In genomic region chr3:93000621-93001020, GRCm38 (mm10) we compare ENCODE assay signal across 51 mouse cellular contexts. TPM values are rescaled to one million over a fixed set of nuclear protein-coding genes. Genes with fewer than 3 reads are reported as not detected.
"Had no signal": no experiment of that assay in that cellular context is flagged by ENCODE, and none has a peak within 500 bp of the region (broad histone marks: within the 10 kb centered on the region; RNA-seq: fewer than 3 reads in every experiment).

No protein-coding gene starts in this region.

- H3K4me1 ChIP-seq: heart, embryonic 10.5 days; heart, embryonic 12.5 days; heart, embryonic 13.5 days; heart, embryonic 15.5 days; hindbrain, embryonic 10.5 days; hindbrain, embryonic 12.5 days; hindbrain, embryonic 15.5 days; intestine, embryonic 15.5 days; kidney, embryonic 15.5 days had no signal

- H3K9ac ChIP-seq: heart, embryonic 12.5 days; heart, embryonic 13.5 days; heart, embryonic 15.5 days; hindbrain, embryonic 12.5 days; hindbrain, embryonic 13.5 days; hindbrain, embryonic 14.5 days; hindbrain, embryonic 15.5 days; intestine, embryonic 15.5 days; kidney, embryonic 15.5 days had no signal

- H3K4me3 ChIP-seq: heart, embryonic 10.5 days; heart, embryonic 12.5 days; heart, embryonic 13.5 days; heart, embryonic 15.5 days; hindbrain, embryonic 10.5 days; hindbrain, embryonic 12.5 days; hindbrain, embryonic 13.5 days; hindbrain, embryonic 15.5 days; intestine, embryonic 15.5 days; kidney, embryonic 15.5 days; layer of hippocampus, adult 2 months; left cerebral cortex, adult 2 months had no signal

- H3K36me3 ChIP-seq: heart, embryonic 10.5 days; heart, embryonic 12.5 days; heart, embryonic 13.5 days; heart, embryonic 15.5 days; hindbrain, embryonic 10.5 days; hindbrain, embryonic 12.5 days; hindbrain, embryonic 13.5 days; hindbrain, embryonic 15.5 days; intestine, embryonic 15.5 days; kidney, embryonic 15.5 days had no signal

- H3K27me3 ChIP-seq: heart, embryonic 12.5 days; heart, embryonic 13.5 days; heart, embryonic 15.5 days; hindbrain, embryonic 12.5 days; hindbrain, embryonic 13.5 days; hindbrain, embryonic 15.5 days; intestine, embryonic 15.5 days; kidney, embryonic 15.5 days had no signal

- DNase-seq: heart, postnatal 10 days; heart, postnatal 14 days; heart, postnatal 36 days; heart, postnatal 4 days; kidney, adult 11 months; kidney, adult 18-20 months; kidney, adult 2 months; kidney, adult 8-10 months; kidney, adult 9 months; kidney, postnatal 10 days; kidney, postnatal 14 days; kidney, postnatal 25 days; kidney, postnatal 36 days; kidney, postnatal 4 days; layer of hippocampus, adult 9-11 months; layer of hippocampus, postnatal 36 days had no signal

- H3K9me3 ChIP-seq: heart, embryonic 10.5 days; heart, embryonic 12.5 days; heart, embryonic 13.5 days; heart, embryonic 15.5 days; hindbrain, embryonic 10.5 days; hindbrain, embryonic 12.5 days; hindbrain, embryonic 13.5 days; hindbrain, embryonic 15.5 days; intestine, embryonic 15.5 days; kidney, embryonic 15.5 days had no signal

- H3K4me2 ChIP-seq: heart, embryonic 11.5 days; heart, embryonic 12.5 days; heart, embryonic 13.5 days; heart, embryonic 15.5 days; hindbrain, embryonic 12.5 days; hindbrain, embryonic 13.5 days; hindbrain, embryonic 14.5 days; hindbrain, embryonic 15.5 days; intestine, embryonic 15.5 days; kidney, embryonic 15.5 days had no signal

- H3K27ac ChIP-seq: heart, embryonic 10.5 days; heart, embryonic 13.5 days; heart, embryonic 15.5 days; hindbrain, embryonic 10.5 days; hindbrain, embryonic 12.5 days; hindbrain, embryonic 13.5 days; hindbrain, embryonic 14.5 days; hindbrain, embryonic 15.5 days; hindbrain, postnatal 0 days; intestine, embryonic 15.5 days; kidney, embryonic 15.5 days; kidney, postnatal 0 days; layer of hippocampus, adult 2 months; left cerebral cortex, adult 2 months had no signal

- ATAC-seq: hindbrain, embryonic 16.5 days; hindbrain, postnatal 0 days; inflammation-experienced regulatory T-cells, adult 6 months; intestine, embryonic 15.5 days; intestine, embryonic 16.5 days; intestine, postnatal 0 days had no signal

RNA-seq across cellular contexts. Expression of gene Lce3f, which starts 8.6 kb away (rescaled TPM):
- total RNA-seq: heart, postnatal 10 days; heart, postnatal 14 days; heart, postnatal 25 days; heart, postnatal 36 days; heart, postnatal 4 days; hematopoietic stem cell, adult 5-6 weeks; hindbrain, postnatal 0 days; layer of hippocampus, adult 2 months; layer of hippocampus, adult 8-10 months; layer of hippocampus, postnatal 10 days; layer of hippocampus, postnatal 14 days; layer of hippocampus, postnatal 25 days; layer of hippocampus, postnatal 36 days; left cerebral cortex, adult 18-20 months; left cerebral cortex, adult 2 months had no signal
- polyA plus RNA-seq: heart, embryonic 10.5 days; heart, embryonic 11.5 days; heart, embryonic 12.5 days; heart, embryonic 13.5 days; heart, embryonic 14.5 days; heart, embryonic 16.5 days; heart, postnatal 0 days; hindbrain, embryonic 10.5 days; hindbrain, embryonic 11.5 days; hindbrain, embryonic 12.5 days; hindbrain, embryonic 13.5 days; hindbrain, embryonic 14.5 days; hindbrain, embryonic 15.5 days; hindbrain, embryonic 16.5 days; hindbrain, postnatal 0 days; inflammation-experienced regulatory T-cells, adult 6 months; intestine, embryonic 14.5 days; intestine, embryonic 15.5 days; intestine, embryonic 16.5 days; intestine, postnatal 0 days; kidney, adult 2 months; kidney, embryonic 14.5 days; kidney, embryonic 15.5 days; kidney, embryonic 16.5 days; kidney, postnatal 0 days; large intestine, adult 2 months had no signal

RNA-seq across cellular contexts. Expression of gene Crct1, which starts 14.9 kb away (rescaled TPM):
- total RNA-seq: heart, postnatal 10 days; heart, postnatal 14 days; heart, postnatal 25 days; heart, postnatal 36 days; heart, postnatal 4 days; hematopoietic stem cell, adult 5-6 weeks; layer of hippocampus, adult 2 months; layer of hippocampus, adult 8-10 months; layer of hippocampus, postnatal 10 days; layer of hippocampus, postnatal 14 days; layer of hippocampus, postnatal 25 days; layer of hippocampus, postnatal 36 days; left cerebral cortex, adult 18-20 months; left cerebral cortex, adult 2 months had no signal
- polyA plus RNA-seq: heart, embryonic 10.5 days; heart, embryonic 12.5 days; heart, embryonic 14.5 days; heart, postnatal 0 days; inflammation-experienced regulatory T-cells, adult 6 months; intestine, embryonic 14.5 days; intestine, embryonic 15.5 days; intestine, embryonic 16.5 days; intestine, postnatal 0 days; kidney, adult 2 months had no signal

RNA-seq across cellular contexts. Expression of gene Lce1m, which starts 18.2 kb away (rescaled TPM):
- total RNA-seq: heart, postnatal 10 days; heart, postnatal 14 days; heart, postnatal 25 days; heart, postnatal 36 days; heart, postnatal 4 days; hematopoietic stem cell, adult 5-6 weeks; hindbrain, postnatal 0 days; layer of hippocampus, adult 2 months; layer of hippocampus, adult 8-10 months; layer of hippocampus, postnatal 10 days; layer of hippocampus, postnatal 14 days; layer of hippocampus, postnatal 25 days; layer of hippocampus, postnatal 36 days; left cerebral cortex, adult 18-20 months; left cerebral cortex, adult 2 months had no signal
- polyA plus RNA-seq: heart, embryonic 10.5 days; heart, embryonic 11.5 days; heart, embryonic 12.5 days; heart, embryonic 13.5 days; heart, embryonic 14.5 days; heart, embryonic 15.5 days; heart, embryonic 16.5 days; heart, postnatal 0 days; hindbrain, embryonic 10.5 days; hindbrain, embryonic 11.5 days; hindbrain, embryonic 12.5 days; hindbrain, embryonic 13.5 days; hindbrain, embryonic 14.5 days; hindbrain, embryonic 15.5 days; hindbrain, embryonic 16.5 days; hindbrain, postnatal 0 days; inflammation-experienced regulatory T-cells, adult 6 months; intestine, embryonic 14.5 days; intestine, embryonic 15.5 days; intestine, embryonic 16.5 days; intestine, postnatal 0 days; kidney, adult 2 months; kidney, embryonic 14.5 days; kidney, embryonic 15.5 days; kidney, embryonic 16.5 days; large intestine, adult 2 months had no signal

RNA-seq across cellular contexts. Expression of gene Lce3e, which starts 33.8 kb away (rescaled TPM):
- total RNA-seq: heart, postnatal 10 days; heart, postnatal 14 days; heart, postnatal 25 days; heart, postnatal 36 days; heart, postnatal 4 days; hematopoietic stem cell, adult 5-6 weeks; hindbrain, postnatal 0 days; layer of hippocampus, adult 2 months; layer of hippocampus, adult 8-10 months; layer of hippocampus, postnatal 10 days; layer of hippocampus, postnatal 14 days; layer of hippocampus, postnatal 25 days; layer of hippocampus, postnatal 36 days; left cerebral cortex, adult 18-20 months; left cerebral cortex, adult 2 months had no signal
- polyA plus RNA-seq: heart, embryonic 10.5 days; heart, embryonic 11.5 days; heart, embryonic 12.5 days; heart, embryonic 13.5 days; heart, embryonic 14.5 days; heart, embryonic 15.5 days; heart, embryonic 16.5 days; heart, postnatal 0 days; hindbrain, embryonic 10.5 days; hindbrain, embryonic 11.5 days; hindbrain, embryonic 12.5 days; hindbrain, embryonic 13.5 days; hindbrain, embryonic 14.5 days; hindbrain, embryonic 15.5 days; hindbrain, embryonic 16.5 days; hindbrain, postnatal 0 days; inflammation-experienced regulatory T-cells, adult 6 months; intestine, embryonic 14.5 days; intestine, embryonic 15.5 days; intestine, embryonic 16.5 days; intestine, postnatal 0 days; kidney, adult 2 months; kidney, embryonic 14.5 days; kidney, embryonic 15.5 days; kidney, embryonic 16.5 days; kidney, postnatal 0 days; large intestine, adult 2 months had no signal

RNA-seq across cellular contexts. Expression of gene Lce3d, which starts 43.4 kb away (rescaled TPM):
- total RNA-seq: heart, postnatal 10 days; heart, postnatal 14 days; heart, postnatal 25 days; heart, postnatal 36 days; heart, postnatal 4 days; hematopoietic stem cell, adult 5-6 weeks; hindbrain, postnatal 0 days; layer of hippocampus, adult 2 months; layer of hippocampus, adult 8-10 months; layer of hippocampus, postnatal 10 days; layer of hippocampus, postnatal 14 days; layer of hippocampus, postnatal 25 days; layer of hippocampus, postnatal 36 days; left cerebral cortex, adult 18-20 months; left cerebral cortex, adult 2 months had no signal
- polyA plus RNA-seq: heart, embryonic 10.5 days; heart, embryonic 11.5 days; heart, embryonic 12.5 days; heart, embryonic 13.5 days; heart, embryonic 14.5 days; heart, embryonic 15.5 days; heart, embryonic 16.5 days; heart, postnatal 0 days; hindbrain, embryonic 10.5 days; hindbrain, embryonic 11.5 days; hindbrain, embryonic 12.5 days; hindbrain, embryonic 13.5 days; hindbrain, embryonic 14.5 days; hindbrain, embryonic 15.5 days; hindbrain, embryonic 16.5 days; hindbrain, postnatal 0 days; inflammation-experienced regulatory T-cells, adult 6 months; intestine, embryonic 14.5 days; intestine, embryonic 15.5 days; intestine, embryonic 16.5 days; intestine, postnatal 0 days; kidney, adult 2 months; kidney, embryonic 14.5 days; kidney, embryonic 15.5 days; kidney, embryonic 16.5 days; kidney, postnatal 0 days; large intestine, adult 2 months had no signal
